Mouse (Mus musculus) lung, adult 2 months (tissue): ENCODE measurements at regions not wholly inside any gene's neighbourhood (a gene's known extent, or its start where the extent isn't known, plus 50 kb on each side); places are given as distances from the start of the nearest gene placed in this dataset.

Experiments
- CTCF ChIP-seq: fragments of 200-500 bp; IDR thresholded peaks from 2 replicates; pipeline ENCODE4 v1.5.1; 2011; ENCODE audit warnings: mild to moderate bottlenecking, low read length, control low read depth; ENCODE audit not compliant: insufficient read depth
- POLR2A ChIP-seq: fragments of 200-500 bp; IDR thresholded peaks from 2 replicates; pipeline ENCODE4 v1.6.1; 2011; ENCODE audit warnings: low read depth, mild to moderate bottlenecking, control low read depth, low read length, borderline replicate concordance; ENCODE audit errors: extremely low read depth

DNA sequence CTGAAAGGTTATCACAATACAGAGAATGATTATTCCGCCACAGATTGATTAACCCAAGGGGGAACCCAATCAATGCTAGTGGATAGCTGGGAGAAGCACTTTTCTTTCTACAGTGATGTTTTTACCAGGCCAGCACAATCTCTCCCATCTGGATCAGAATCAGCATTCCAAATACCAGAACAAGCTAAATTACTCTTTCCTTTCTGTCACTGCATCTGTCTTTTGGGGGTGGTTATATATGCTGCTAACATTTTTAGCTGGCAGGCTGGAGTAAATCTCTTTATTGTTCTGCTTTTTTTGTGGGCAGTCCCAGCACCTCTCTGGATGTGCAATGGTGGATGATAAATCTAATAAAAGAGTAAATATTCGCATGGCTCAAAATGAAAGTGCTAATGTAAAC is 242.3 kb upstream of the Cxxc4 start:
- TF ChIP-seq POLR2A (no peak), CTCF (no peak)
